Mouse (Mus musculus) embryonic stem cell, embryonic (primary cell): Measurements from ENCODE around the gene Soat2.

ENCODE experiments used
- CTCF ChIA-PET, 4 experiments: fragments of 300-600 bp in 2 of 4; fragments of 350-600 bp in 2 of 4; sonication (Branson Sonifier 250); formaldehyde crosslinking; loops; one replicate each; lab custom pipeline; 2022; ENCODE audit warnings: inconsistent platforms in 2 of 4; lab: Charles Lee
- POLR2A ChIA-PET, 4 experiments: fragments of 300-600 bp in 2 of 4; fragments of 350-600 bp in 2 of 4; sonication (Branson Sonifier 250); formaldehyde crosslinking; loops; one replicate each; lab custom pipeline; 2022; ENCODE audit warnings: antibody characterized with exemption in 4 of 4, inconsistent platforms in 1 of 4; lab: Charles Lee

Gene Soat2

DNA sequence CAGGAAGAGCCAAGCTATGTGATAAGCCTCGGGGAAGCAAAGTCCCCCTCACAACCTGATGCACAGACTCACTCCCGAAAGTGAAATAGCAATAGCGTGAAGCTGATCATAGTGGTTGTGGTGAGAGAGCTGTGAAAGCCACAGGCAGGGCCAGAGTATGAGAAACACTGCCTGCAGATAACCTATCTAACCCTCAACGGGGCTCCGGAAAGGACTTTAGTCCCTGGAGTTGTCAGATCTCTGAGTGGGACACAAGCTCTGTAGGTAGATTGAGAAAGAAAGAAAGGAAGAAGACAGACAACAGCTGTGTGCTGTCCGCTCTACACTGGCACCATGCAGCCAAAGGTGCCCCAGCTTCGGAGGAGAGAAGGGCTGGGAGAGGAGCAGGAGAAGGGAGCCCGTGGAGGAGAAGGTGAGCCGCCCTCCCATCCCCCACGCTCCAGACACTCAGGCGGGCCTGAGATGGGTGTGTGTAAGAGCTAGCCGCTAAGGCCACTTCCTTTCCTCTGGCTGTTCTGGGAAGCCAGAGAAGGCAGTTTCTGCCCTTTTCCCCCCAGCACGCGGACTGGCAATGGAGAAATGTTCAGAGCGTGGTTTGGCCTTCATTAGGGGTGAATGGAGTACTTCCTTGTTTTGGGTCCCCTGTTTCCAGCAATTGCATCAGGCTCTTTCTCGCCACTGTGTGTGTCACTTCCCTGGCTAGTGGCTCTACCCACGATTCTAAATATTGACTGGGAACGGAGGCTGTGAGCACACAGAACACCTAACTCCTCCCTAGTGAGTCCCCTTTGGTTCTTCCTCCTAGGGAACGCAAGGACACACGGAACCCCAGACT lies at the start of gene Soat2:
Gene Soat2, plus strand, starts transcription at position 226 of the 835 bp plus-strand sequence.
- POLR2A ChIA-PET, result interaction anchor here (0.5 to 3.8 kb wide), 61 partner anchors 9 to 367 kb away, joined by 3 to 18 read pairs (median 4); partner anchors contain the start of genes Spryd3 (in 3 of the 4), Csad (in 2 of the 4), Tns2 (in 2 of the 4) and Eif4b (in 1 of the 4)
- CTCF ChIA-PET, result interaction anchor here in 3 of 4 experiments (0.5 to 3.5 kb wide), 14 partner anchors 13 to 735 kb away, joined by 3 to 19 read pairs (median 4); partner anchors contain the start of gene Sp1 (in 1 of the 3)

DNA sequence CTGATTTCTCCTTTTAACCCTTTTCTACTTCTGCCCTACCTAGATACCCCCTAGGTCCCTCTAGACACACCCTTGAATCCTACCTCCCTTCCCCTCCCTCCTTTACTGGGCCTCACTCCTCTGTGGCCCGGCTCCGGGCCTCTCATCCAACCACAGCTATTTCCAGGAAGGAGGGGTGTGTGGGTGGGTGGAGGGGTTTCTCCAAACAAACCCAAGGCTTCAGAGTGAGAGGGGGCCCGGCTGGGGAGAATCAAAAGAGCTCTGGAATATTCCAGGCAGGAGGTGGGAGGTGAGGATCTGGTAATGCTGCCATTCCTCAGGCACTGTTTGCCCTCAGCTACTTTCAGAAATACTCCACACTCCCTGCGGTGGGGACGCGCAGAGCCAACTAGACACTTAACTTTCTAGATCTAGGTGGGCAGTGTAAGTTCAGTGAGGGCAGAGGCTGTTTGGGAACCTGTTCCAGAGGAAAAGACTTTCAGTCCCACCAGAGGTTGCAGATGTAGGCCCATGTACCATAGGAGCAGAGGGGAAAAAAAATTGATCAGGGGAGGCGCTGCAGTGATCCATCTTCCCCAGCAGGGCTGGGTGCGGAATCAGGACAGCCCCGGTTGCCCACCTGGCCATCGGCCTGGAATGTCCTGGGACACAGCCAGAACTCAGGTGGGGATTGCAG lies 49.2 kb upstream of the Soat2 start:
- ChIA-PET POLR2A (interaction anchor here (0.5 to 9.8 kb wide), 39 partner anchors 8 to 825 kb away, joined by 3 to 112 read pairs (median 4); partner anchors contain the start of genes Eif4b (in 4 of the 4), Aaas (in 1 of the 4), Atp5g2 (in 1 of the 4) and Soat2 (in 1 of the 4)), CTCF (interaction anchor here (0.6 to 3.3 kb wide), 51 partner anchors 8 to 508 kb away, joined by 3 to 31 read pairs (median 4); partner anchors contain the start of genes Spryd3 (in 2 of the 4) and Eif4b (in 1 of the 4))

DNA sequence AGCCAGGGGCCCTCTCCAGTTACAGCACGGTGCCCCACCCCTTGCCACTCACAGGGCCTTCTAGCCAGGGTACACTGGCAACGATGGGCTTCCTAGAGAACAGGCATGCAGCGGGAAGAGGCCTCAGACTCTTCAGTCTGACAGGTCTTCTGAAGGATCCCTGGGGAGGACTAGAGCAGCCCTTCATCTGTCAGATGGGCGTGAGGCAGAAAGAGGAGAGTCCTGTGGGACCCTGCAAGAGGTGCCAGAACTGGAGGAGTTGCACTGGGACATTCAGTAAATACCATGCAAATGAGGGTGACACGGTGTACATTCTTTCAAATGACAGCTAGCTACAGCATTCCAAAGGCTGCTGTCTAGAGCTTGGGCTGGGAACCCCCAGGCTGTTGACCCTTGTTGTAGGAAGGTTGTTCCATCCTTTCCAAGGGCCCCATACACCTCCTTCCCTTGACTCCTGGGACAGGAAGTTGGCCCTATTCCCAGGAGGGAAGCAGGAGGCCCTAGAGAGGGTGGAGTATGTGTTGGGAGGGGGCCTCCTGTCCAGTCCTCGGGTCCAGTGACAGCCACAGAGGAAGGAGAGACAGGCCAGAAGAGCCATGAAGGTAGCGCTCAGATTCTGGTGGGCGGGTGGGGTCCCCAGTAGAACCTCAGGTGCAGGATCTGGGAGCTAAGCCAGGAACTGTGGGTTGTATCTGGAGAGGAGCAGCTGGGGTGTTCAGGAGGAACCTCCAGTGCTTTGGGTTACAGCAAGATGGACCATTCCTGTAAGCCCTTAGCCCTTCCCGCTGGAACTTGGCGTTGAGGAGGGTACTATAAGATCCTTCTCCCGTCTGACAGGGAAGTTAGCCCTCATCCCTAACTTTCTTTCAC lies 48.4 kb upstream of the Soat2 start:
- CTCF ChIA-PET, result interaction anchor here (0.6 to 3.3 kb wide), 16 partner anchors 7 to 1909 kb away, joined by 3 to 31 read pairs (median 5); no protein-coding TSS in a partner anchor
- POLR2A ChIA-PET, result interaction anchor here in 2 of 4 experiments (0.6 to 9.8 kb wide), 13 partner anchors 8 to 312 kb away, joined by 3 to 112 read pairs (median 8); partner anchors contain the start of genes Eif4b (in 2 of the 2), Sp1 (in 1 of the 2) and Spryd3 (in 1 of the 2)

DNA sequence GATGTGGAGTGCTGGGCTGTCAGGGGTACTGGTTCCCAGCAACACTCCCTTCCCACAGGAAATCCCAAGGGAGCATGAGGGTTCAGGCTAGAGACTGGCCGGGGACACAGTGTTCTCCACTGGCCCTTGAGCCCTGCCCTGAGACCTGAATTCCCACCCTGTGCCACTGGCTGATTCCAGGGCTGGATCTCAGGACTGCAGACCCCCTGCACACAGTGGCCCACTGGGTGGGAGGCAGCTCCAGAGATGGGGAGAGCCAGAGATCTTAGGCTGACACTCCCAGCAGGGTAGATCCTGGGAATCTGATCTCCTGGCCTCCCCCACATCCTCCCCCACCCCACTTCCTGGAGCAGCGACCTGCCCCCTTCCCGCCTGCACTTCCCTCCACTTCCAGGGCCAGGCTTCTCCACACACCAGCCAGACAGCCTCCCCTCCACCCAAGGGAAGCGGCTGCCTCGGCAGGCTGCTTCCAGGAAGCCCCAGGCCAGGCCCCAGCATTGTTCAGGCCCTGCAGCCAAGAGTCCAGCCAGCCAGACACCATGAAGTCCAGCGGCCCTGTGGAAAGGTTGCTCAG lies 47.7 kb upstream of the Soat2 start:
- ChIA-PET CTCF (interaction anchor here in 3 of 4 experiments (0.6 to 1.3 kb wide), 4 partner anchors 10 to 248 kb away, joined by 3 to 4 read pairs (median 4); partner anchors contain the start of gene Aaas (in 1 of the 3)), POLR2A (interaction anchor here in 3 of 4 experiments (0.7 to 6.4 kb wide), 9 partner anchors 8 to 150 kb away, joined by 3 to 82 read pairs (median 7); partner anchors contain the start of gene Spryd3 (in 1 of the 3))

DNA sequence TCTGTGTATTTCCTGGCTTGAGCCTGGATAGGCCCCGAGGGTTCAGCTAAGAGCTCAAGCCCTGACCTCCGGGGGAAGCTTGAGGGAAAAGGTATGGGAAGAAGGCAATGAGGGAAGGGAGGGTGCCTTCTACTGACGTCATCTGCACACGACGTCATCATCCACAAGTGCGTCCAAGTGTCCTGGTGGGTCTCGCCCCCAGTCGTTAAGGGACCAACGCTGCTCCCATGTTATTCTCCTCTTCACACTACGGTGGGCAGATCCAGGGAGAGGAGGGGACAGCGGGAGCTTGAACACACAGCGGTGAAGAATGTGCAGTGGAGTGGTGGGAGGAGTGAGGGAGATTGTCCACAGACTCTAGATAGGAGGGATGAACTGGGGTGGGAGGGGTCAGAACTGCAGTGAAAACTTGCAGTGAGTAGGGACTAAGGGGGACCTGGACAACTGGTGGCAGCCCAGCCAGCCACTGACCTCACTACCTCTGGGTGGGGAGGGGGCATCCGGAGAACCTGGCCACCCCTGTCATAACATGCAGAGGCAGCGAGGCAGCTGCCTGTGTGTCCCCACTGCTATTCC lies 46.9 kb upstream of the Soat2 start:
- POLR2A ChIA-PET, result interaction anchor here in 3 of 4 experiments (0.5 to 6.4 kb wide), 32 partner anchors 9 to 676 kb away, joined by 3 to 82 read pairs (median 4); partner anchors contain the start of genes Eif4b (in 1 of the 3), Espl1 (in 1 of the 3), Pcbp2 (in 1 of the 3) and Pfdn5 (in 1 of the 3)
- CTCF ChIA-PET, result interaction anchor here in 3 of 4 experiments (0.7 to 1.6 kb wide), 7 partner anchors 12 to 247 kb away, joined by 3 to 4 read pairs (median 3); partner anchors contain the start of genes Aaas (in 1 of the 3) and Pfdn5 (in 1 of the 3)

DNA sequence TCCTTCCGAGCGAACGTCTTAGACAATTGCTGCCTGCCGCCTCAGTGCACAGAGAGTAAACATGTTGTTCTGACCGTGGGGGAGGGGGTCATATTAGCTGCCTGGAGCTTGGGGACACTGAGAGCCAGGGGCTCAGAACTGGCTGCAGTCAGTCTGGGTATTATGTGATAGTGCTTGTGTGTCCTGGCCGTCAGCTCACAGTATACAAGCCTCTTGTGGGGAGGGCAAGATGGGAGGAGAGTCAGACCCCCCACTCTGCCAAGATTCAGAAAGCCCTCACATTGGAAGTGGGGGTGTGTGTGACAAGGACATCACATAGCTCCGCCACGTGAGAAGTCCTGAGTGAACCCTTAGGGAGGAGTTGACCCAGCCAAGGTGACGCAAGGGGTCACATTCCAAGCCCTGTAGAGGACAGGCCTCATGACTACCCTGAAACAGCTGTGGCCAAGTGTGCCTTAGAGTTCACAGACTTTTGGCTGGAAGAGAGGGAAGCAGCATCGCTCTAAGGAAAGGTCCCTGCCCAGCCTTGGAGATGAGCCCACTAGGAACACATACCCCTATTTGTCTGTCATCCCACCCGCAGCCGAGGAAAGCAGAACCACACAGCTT lies 46.3 kb upstream of the Soat2 start:
- ChIA-PET POLR2A (interaction anchor here in 3 of 4 experiments (0.5 to 6.4 kb wide), 30 partner anchors 10 to 412 kb away, joined by 3 to 82 read pairs (median 4); partner anchors contain the start of genes Eif4b (in 1 of the 3), Espl1 (in 1 of the 3), Pcbp2 (in 1 of the 3) and Pfdn5 (in 1 of the 3)), CTCF (interaction anchor here in 2 of 4 experiments (0.6 to 1.6 kb wide), 7 partner anchors 11 to 222 kb away, joined by 3 to 4 read pairs (median 3); partner anchors contain the start of genes Krt8 (in 1 of the 2) and Pfdn5 (in 1 of the 2))

DNA sequence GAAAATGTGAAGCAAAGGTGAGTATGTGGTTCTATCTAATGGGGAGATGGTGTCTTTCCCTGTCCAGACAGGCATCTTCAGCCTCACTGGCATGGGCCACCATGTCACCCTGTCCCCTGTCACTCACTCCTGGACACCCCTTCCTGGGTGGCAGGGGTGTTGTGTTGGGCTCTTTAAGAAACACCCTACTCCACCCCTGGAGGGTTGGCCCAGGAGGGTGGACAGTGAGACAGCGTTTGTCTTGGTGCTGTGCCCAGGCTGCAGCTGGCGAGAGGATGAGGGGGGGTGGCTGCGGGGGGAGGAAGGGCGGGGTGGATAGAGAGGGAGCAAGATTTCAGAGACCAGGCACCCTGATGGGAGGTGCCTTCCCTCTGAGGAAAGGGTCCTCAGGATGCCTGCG lies 45.0 kb upstream of the Soat2 start:
- ChIA-PET CTCF (interaction anchor here in 3 of 4 experiments (0.6 to 4.9 kb wide), 4 partner anchors 35 to 1750 kb away, joined by 4 to 75 read pairs (median 5); no protein-coding TSS in a partner anchor), POLR2A (interaction anchor here in 3 of 4 experiments (0.6 to 6.4 kb wide), 11 partner anchors 10 to 232 kb away, joined by 3 to 82 read pairs (median 11); partner anchors contain the start of gene Spryd3 (in 1 of the 3))

DNA sequence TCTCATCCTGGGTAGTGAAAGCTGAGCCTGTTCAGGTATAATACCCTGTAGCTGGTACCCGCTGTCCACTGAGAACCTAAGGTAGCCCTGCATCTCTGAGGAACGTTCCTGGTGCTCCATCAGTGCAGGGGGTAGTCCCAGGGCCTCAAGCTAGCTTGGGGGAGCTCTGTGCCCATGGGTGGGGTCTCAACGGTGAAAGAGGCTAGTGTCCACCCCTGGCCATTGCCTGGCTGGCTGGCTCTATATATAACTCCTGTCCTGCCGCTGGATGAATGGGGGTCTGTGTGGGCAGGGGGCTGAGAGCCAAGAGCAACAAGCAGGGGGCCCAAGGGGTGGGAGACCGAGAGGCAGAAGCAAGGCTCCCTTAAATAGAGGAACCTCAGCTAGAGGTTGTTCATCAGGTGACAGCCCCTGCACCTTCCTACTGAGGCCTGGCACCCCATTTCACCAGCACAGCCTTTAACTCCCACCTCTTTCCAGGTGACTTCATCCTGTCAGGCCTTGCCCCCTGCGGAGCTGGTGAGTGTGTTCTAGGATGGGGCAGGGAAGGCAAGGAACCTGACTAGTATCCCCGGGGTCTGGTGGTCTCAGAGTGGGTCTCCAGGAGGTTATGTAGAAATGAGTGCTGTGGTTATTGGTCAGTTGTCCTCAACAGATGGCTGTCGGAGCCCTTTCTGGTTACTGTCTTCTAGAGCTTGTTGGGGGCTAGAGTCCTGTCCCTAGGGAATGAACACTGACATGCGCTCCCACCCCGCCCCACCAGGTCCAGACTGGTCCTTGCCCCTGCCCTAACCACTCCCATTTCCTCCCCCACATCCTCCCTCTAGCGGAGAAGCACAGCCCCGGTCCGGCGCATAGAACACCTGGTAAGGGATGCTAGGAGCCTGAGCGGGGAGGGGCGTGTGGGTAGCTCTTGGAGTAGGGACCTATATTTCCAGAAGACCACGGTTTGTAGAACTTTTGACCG lies 44.3 kb upstream of the Soat2 start:
- ChIA-PET POLR2A (interaction anchor here (0.6 to 6.4 kb wide), 35 partner anchors 8 to 364 kb away, joined by 3 to 82 read pairs (median 8); partner anchors contain the start of genes Spryd3 (in 3 of the 4), Eif4b (in 2 of the 4), Soat2 (in 2 of the 4) and Pcbp2 (in 1 of the 4)), CTCF (interaction anchor here (0.5 to 4.9 kb wide), 30 partner anchors 8 to 1751 kb away, joined by 3 to 75 read pairs (median 6); partner anchors contain the start of genes Krt8 (in 1 of the 4), Spryd3 (in 1 of the 4) and Tns2 (in 1 of the 4))

DNA sequence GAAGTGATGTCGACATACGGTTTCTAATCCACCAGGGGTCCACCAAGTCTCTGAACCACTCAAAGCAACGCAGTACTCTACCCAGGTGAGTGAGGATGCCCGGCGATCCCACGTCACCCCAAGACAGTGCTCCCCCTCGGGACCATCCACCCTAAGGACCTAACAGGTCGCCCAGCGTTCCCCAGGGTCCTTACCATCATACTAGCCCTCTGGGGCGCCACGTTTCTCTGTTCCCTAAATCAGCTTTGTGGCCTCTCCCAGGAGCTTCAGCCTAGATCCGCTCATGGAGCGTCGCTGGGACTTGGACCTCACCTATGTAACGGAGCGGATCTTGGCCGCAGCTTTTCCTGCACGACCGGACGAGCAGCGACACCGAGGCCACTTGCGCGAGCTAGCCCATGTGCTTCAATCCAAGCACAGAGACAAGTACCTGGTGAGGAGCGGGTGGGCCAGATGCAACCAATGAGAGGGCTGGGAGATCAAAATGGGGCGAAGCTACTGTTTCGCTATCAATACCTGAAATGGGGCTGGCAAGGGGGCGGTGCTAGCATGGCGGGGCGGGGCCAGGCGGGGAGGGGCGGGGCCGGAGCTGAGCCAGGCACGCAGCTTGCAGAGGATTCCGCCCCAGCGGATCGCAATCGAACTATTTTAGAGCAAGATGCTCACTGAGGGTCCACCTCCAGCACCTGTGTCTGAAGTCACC lies 43.4 kb upstream of the Soat2 start:
- ChIA-PET POLR2A (interaction anchor here (0.5 to 6.4 kb wide), 63 partner anchors 8 to 977 kb away, joined by 3 to 82 read pairs (median 6); partner anchors contain the start of genes Spryd3 (in 3 of the 4), Eif4b (in 2 of the 4), Soat2 (in 2 of the 4) and Zfp740 (in 2 of the 4)), CTCF (interaction anchor here (0.5 to 4.9 kb wide), 80 partner anchors 8 to 1359 kb away, joined by 3 to 75 read pairs (median 5); partner anchors contain the start of genes Spryd3 (in 4 of the 4), Eif4b (in 1 of the 4), Espl1 (in 1 of the 4) and Krt8 (in 1 of the 4))

DNA sequence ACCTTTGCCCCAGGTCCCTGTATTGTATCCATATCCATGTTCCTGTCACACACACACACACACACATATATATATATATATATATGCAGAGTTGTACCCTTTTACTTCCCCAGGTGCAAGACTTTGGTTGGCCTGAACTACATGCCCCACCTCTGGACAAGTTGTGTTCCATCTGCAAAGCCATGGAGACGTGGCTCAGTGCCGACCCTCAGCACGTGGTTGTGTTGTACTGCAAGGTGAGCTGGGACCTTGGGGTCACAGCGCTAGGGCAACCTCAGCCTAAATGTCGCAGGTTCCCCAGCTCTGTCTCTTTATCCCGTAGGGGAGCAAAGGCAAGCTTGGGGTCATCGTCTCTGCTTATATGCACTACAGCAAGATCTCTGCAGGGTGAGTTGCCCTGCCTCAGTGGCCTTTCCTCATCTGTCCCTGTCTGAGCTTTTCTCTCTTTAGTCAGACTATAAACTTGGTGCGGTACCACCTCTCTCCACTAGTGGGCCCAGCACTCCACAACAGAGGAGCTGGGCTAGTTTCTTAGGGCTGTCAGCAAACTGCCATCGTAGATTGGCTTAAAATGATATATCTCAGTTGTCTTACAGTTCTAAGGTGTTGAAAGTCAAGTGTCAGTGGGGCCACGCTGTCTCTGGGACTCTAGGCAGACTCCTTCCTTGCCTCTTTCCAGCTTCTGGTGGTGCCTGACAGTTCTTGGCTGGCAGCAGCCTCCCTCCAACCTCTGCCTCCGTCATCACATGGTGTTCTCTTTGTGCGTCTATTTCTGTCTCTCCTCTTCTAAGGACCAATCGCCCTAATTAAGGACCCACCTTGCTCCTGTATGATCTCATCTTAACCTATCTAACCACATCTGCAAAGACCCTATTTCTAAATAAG lies 42.4 kb upstream of the Soat2 start:
- ChIA-PET CTCF (interaction anchor here (0.5 to 4.9 kb wide), 130 partner anchors 8 to 1431 kb away, joined by 3 to 75 read pairs (median 4); partner anchors contain the start of genes Spryd3 (in 4 of the 4), Soat2 (in 2 of the 4), Tns2 (in 2 of the 4) and Atg101 (in 1 of the 4)), POLR2A (interaction anchor here (0.6 to 6.4 kb wide), 62 partner anchors 8 to 978 kb away, joined by 3 to 82 read pairs (median 6); partner anchors contain the start of genes Eif4b (in 3 of the 4), Soat2 (in 2 of the 4), Spryd3 (in 2 of the 4) and Zfp740 (in 2 of the 4))

DNA sequence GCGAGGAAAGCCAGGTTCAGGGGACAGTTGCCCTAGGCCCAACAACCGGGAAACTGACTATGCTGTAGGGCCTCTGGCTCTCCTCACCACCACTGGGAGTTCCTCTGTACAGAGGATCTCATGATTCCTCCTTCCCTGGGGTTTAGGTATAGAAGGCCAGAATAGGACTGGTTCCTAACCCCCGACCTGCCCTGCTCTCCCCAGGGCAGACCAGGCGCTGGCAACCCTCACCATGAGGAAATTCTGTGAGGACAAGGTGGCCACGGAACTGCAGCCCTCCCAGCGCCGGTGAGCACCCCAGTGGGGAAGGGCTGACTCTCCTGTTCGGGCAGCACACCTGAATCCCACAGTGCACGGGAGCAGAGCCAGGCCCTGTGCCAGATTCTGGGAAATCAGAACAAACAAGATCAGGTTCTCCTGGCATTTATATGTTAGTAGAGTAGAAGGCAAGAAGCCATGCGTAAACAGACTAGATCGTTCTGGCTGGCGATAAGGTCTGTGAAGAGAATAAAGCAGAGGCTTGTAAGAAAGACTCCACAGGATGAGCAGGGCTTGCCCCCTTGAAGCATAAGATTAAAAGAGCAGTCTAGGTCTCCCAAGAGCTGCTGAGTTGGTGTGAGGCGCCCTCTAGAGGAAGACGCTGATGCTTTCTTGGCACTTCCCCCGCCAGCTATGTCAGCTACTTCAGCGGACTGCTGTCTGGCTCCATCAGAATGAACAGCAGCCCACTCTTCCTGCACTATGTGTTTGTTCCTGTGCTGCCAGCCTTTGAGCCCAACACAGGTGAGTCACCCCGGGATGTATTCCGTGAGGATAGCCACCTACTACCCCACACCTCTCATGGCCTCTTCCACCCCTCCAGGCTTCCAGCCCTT lies 41.4 kb upstream of the Soat2 start:
- ChIA-PET CTCF (interaction anchor here (0.5 to 4.9 kb wide), 125 partner anchors 8 to 995 kb away, joined by 3 to 75 read pairs (median 4); partner anchors contain the start of genes Spryd3 (in 4 of the 4), Tns2 (in 4 of the 4), Csad (in 2 of the 4) and Soat2 (in 2 of the 4)), POLR2A (interaction anchor here (0.5 to 6.4 kb wide), 41 partner anchors 8 to 792 kb away, joined by 3 to 82 read pairs (median 4); partner anchors contain the start of genes Eif4b (in 3 of the 4), Zfp740 (in 2 of the 4), Map3k12 (in 1 of the 4) and Tns2 (in 1 of the 4))
